10 mouse cellular contexts compared by ENCODE assay signal in the genomic region with DNA sequence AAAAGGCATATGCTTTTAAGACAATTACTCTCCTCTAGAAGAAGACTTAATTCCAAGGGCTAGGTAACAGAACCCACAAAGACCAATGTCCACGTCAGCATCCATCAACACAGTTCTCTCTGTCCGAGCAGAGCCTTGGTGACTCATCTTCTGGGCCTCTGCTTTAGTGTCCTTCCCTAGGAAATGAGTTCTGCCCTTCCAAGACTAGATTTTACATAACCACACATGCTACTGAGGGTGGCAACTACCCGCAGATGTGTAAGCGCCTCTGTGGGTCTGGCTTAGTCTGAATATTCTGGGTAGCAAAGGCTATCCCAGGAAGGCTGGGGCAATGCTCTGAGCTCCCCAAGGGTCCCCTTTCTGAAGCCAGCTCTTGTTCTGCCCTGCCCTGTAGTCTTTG.
"Had no signal": no experiment of that assay in that cellular context is flagged by ENCODE, and none has a peak within 500 bp of the region (broad histone marks: within the 10 kb centered on the region; RNA-seq: fewer than 3 reads in every experiment).

No protein-coding gene starts in this region.

- ATAC-seq: lung, postnatal 0 days had no signal

- DNase-seq: kidney, adult 9 months; kidney, postnatal 4 days; lung, adult 2 months; lung, postnatal 4 days; midbrain, embryonic 14.5 days; retina, postnatal 1 day; right cerebral cortex, postnatal 4 days; spleen, adult 18-20 months; thymus, postnatal 4 days had no signal
